Mouse (Mus musculus) heart, postnatal 0 days (tissue): ENCODE data around the gene Jmjd1c. TPM values are rescaled to one million over a fixed set of nuclear protein-coding genes. Genes with fewer than 3 reads are reported as not detected.

ENCODE experiments used
- ATAC-seq: fragments of 200-750 bp; cut with Nextera tagmentation; 2 replicates; pipeline ENCODE4 v1.8.0; 2017; ENCODE audit warnings: low read depth, moderate number of reproducible peaks, moderate library complexity; ENCODE audit not compliant: insufficient read depth
- DNase-seq: peaks from one replicate; pipeline ENCODE4 v3.0.0-alpha.2; 2016; ENCODE audit warnings: low spot score
- H3K27ac ChIP-seq: fragments of 300-500 bp; sonication (generic); 2 replicates; pipeline ENCODE4 v1.5.1; 2014; ENCODE audit warnings: low read depth, mild to moderate bottlenecking
- H3K27me3 ChIP-seq: fragments of 300-500 bp; sonication (generic); 2 replicates; pipeline ENCODE4 v1.6.1; 2014; ENCODE audit warnings: low read length, mixed read lengths; ENCODE audit not compliant: control insufficient read depth, insufficient read depth
- H3K36me3 ChIP-seq: fragments of 300-500 bp; sonication (generic); replicated peaks from 2 replicates; pipeline ENCODE4 v1.6.1; 2014; ENCODE audit warnings: low read length, mixed read lengths; ENCODE audit not compliant: control insufficient read depth, insufficient read depth
- H3K4me1 ChIP-seq: fragments of 300-500 bp; sonication (generic); 2 replicates; pipeline ENCODE4 v1.6.1; 2014; ENCODE audit warnings: antibody characterized with exemption; ENCODE audit not compliant: control insufficient read depth, insufficient read depth
- H3K4me2 ChIP-seq: fragments of 300-500 bp; sonication (generic); 2 replicates; pipeline ENCODE4 v1.6.1; 2014; ENCODE audit warnings: low read depth, mild to moderate bottlenecking, low read length, moderate library complexity
- H3K4me3 ChIP-seq: fragments of 300-500 bp; sonication (generic); 2 replicates; pipeline ENCODE4 v1.5.1; 2014; ENCODE audit warnings: low read depth, low read length
- H3K9ac ChIP-seq: fragments of 300-500 bp; sonication (generic); replicated peaks from 2 replicates; pipeline ENCODE4 v1.6.1; 2014; ENCODE audit warnings: low read depth, low read length, mixed read lengths
- H3K9me3 ChIP-seq: fragments of 300-500 bp; sonication (generic); replicated peaks from 2 replicates; pipeline ENCODE4 v1.6.1; 2016; ENCODE audit warnings: low read length; ENCODE audit not compliant: control insufficient read depth
- CTCF ChIP-seq: IDR thresholded peaks from 2 replicates; pipeline ENCODE4 v1.5.1; 2016; ENCODE audit warnings: antibody characterized with exemption, control low read depth, low read depth
- EP300 ChIP-seq: IDR thresholded peaks from 2 replicates; pipeline ENCODE4 v1.6.1; 2016; ENCODE audit warnings: antibody characterized with exemption, low read depth
- whole genome bisulfite sequencing: fragments of 180-500 bp; shearing (Covaris S2); extraction: QIAGEN DNeasy Blood & Tissue Kit; methylation state at CpG from one replicate; pipeline ENCODE4 v1.1.7; 2014; 5-methylcytosine and 5-hydroxymethylcytosine counted together
- polyA plus RNA-seq: library from polyadenylated mRNA; unstranded; fragments of >200 nt; fragmentation: Nextera tagmentation; extraction: Ambion mirVana; gene quantifications from 2 replicates; pipeline ENCODE4 v1.2.1, GENCODE M21; 2015
- total RNA-seq: library from RNA; depleted of rRNA; stranded (reverse); fragments of >200 nt; gene quantifications from 2 replicates; pipeline ENCODE4 v1.2.3, GENCODE M21; 2014; ENCODE audit warnings: low replicate concordance

Jmjd1c gene
- total and polyA plus RNA-seq, 2 experiments from 2014 or later: 28.1 to 42.4 TPM

DNA sequence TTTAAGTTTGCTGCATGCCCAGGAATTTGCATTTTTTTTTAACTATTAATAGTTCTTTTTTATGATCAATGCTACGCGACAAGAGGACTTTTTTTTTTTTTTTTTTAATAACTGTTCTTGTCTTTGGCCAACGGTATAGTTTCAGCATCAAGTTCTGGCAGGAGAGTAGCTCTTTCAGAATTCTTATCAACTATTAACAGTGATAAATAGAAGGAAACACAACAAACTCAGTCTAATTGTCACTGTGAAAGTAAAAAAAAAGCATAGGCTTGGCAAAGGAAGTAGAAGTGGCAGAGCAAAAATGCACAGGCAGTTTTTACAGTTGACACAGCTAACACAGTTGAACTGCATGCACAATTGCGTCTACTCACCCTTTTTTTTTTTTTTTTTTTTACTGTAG is 81.5 kb downstream of the Jmjd1c start:
- 39% methylated on average over 4 of the region's 4 CpGs for WGBS
- H3K9ac ChIP-seq: no peak overlapping the region
- ATAC-seq (no peak), DNase-seq (no peak)
- TF ChIP-seq CTCF (no peak), EP300 (no peak)
- H3K36me3 ChIP-seq: no peaks in the 10 kb centered on the region
- H3K4me3 ChIP-seq: no peak overlapping the region
- H3K27ac ChIP-seq: no peak overlapping the region
- H3K9me3 ChIP-seq: no peaks in the 10 kb centered on the region
- H3K4me2 ChIP-seq: no peak overlapping the region
- H3K27me3 ChIP-seq: no peaks in the 10 kb centered on the region
- 0 out of 2 replicates have a peak, but pooled peaks cover 9% of the 10 kb centered on the region for H3K4me1 ChIP-seq

DNA sequence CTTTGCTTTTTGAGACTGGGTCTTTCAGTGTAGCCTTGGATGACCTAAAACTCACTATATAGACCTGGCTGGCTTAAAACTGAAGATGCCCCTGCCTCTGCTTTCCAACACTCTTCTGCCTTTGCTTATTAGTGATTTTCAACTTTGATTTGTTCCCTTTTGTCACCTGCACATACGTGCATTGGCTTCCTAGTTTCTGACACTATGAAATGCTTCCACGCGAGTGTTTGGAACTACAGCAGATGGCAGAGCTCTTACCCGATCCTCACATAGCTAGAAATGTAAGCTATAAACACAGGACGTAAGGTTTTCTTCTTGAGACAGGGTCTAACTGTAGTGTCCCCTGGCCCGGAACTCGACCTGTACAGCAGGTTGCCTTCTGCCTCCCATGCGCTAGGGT is 84.1 kb downstream of the Jmjd1c start:
- H3K27ac ChIP-seq: no peak overlapping the region
- no peaks in the 10 kb centered on the region for H3K36me3 ChIP-seq
- TF ChIP-seq CTCF: no peak
- TF ChIP-seq EP300: no peak
- H3K4me2 ChIP-seq: no peak overlapping the region
- DNase-seq (no peak), ATAC-seq (no peak)
- H3K4me1 ChIP-seq: peaks cover 15% of the 10 kb centered on the region
- H3K27me3 ChIP-seq: no peaks in the 10 kb centered on the region
- no peak overlapping the region for H3K4me3 ChIP-seq
- H3K9me3 ChIP-seq: no peaks in the 10 kb centered on the region
- no peak overlapping the region for H3K9ac ChIP-seq
- WGBS: 93% methylated on average over 8 of the region's 8 CpGs

DNA sequence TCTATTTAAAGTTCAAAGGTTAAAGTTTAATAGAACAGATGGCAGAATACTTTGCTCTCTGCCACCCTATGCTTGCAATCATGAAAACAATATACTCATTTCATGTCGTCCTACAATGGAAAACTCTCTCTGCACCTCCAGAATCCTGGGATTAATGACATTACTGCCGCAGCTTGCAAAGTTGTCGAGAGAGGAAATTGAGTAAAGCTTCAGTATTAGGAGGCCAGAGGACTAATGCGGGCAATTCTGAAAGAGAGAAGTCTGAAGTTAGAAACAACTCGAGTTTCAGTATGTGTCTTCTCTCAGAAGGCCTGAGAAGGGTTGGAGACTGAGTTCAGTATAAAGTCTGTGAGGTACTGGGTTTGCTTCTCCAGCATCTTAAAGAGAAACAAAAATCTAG is 84.9 kb downstream of the Jmjd1c start:
- Histone ChIP-seq H3K4me3 (no peak overlapping the region), H3K9ac (no peak overlapping the region), H3K27ac (no peak overlapping the region), H3K4me2 (no peak overlapping the region), H3K27me3 (no peaks in the 10 kb centered on the region), H3K4me1 (peaks cover 15% of the 10 kb centered on the region), H3K9me3 (no peaks in the 10 kb centered on the region), H3K36me3 (no peaks in the 10 kb centered on the region)
- TF ChIP-seq EP300 (no peak), CTCF (no peak)
- ATAC-seq (no peak), DNase-seq (no peak)
- WGBS: 70% methylated on average over 5 of the region's 5 CpGs

DNA sequence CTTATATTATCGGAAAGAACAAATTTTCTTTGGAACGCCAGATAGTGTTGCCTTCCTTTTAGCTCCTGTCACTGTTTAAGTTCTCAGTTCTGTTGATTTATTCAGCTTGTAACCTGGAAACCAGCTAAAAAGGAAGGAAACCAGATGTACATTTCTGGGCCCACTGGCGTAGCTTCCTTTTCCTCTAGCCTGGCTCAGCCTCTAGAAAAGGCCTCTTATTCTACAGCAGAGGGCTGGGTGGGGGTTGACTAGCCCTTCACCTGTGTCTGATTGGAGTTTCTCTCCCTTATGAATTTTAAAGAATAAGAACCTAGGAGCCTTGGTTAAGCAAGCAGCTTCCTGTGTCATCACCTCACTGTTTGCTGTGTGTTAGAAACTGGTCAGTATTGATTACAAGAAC is 86.7 kb downstream of the Jmjd1c start:
- TF ChIP-seq EP300 (no peak), CTCF (no peak)
- H3K4me3 ChIP-seq: no peak overlapping the region
- H3K4me1 ChIP-seq: peaks cover 8% of the 10 kb centered on the region
- no peaks in the 10 kb centered on the region for H3K27me3 ChIP-seq
- H3K4me2 ChIP-seq: no peak overlapping the region; the same call in 1 of the 2 replicates
- peak overlapping the region; percentile 43 for H3K27ac ChIP-seq
- ATAC-seq (no peak), DNase-seq (peak; percentile 35)
- no peak overlapping the region for H3K9ac ChIP-seq
- no peaks in the 10 kb centered on the region for H3K36me3 ChIP-seq
- H3K9me3 ChIP-seq: no peaks in the 10 kb centered on the region
- 59% methylated on average over 3 of the region's 3 CpGs for WGBS

DNA sequence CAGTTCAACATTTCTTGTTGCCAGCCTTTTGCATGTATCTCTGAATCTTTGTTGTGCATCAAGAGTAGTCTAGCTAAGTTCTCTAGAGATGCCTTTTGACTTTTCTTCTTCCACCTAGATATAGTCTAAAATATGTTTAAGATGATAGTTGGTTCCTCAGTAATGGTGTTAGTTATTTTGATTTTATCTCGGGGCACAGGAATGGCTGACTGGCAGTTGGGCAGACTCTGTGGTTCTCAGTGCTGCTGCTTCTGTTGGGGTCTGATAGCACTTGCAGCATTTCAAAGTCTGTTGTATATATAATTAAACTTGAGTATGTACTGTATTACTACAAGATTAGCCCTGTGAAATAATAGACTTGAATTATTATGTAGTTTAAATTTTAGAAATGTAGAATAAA is 87.2 kb downstream of the Jmjd1c start:
- 19% methylated on average over 1 of the region's 1 CpGs for WGBS
- Histone ChIP-seq H3K27ac (peak overlapping the region; percentile 43), H3K4me3 (no peak overlapping the region)

DNA sequence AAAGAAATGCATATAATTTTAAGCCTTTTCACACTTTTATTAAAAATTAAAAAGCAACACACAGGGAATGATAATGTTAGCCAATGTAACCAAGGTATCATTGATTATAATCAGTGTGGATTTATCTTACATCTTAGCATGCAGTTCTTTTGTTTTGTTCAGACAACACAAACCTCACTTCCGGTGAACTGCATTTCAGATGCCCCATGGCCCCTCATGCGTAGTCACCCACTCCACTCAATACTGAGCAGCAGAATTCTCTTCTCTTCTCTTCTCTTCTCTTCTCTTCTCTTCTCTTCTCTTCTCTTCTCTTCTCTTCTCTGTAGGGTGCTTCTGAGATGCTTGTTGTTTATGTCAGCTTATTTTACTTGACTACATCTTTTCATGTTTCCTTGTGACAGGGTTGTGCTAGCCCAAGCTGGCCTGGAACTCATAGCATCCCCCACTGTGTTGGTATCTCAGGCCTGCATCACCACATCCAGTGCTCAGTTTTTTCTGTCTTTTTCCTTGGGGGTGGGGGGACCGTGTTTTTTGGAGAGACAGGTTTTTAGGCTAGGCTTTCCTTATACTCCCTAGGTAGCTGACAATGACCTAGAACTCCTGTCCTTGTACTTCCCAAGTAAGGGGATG is 88.6 kb downstream of the Jmjd1c start:
- ATAC-seq (no peak), DNase-seq (no peak)
- 63% methylated on average over 3 of the region's 3 CpGs for WGBS
- Histone ChIP-seq H3K4me2 (no peak overlapping the region), H3K4me1 (peaks cover 19% of the 10 kb centered on the region), H3K9me3 (no peaks in the 10 kb centered on the region), H3K27ac (peak overlapping the region; percentile 61; the same call in 1 of the 2 replicates), H3K27me3 (no peaks in the 10 kb centered on the region), H3K9ac (no peak overlapping the region), H3K4me3 (no peak overlapping the region), H3K36me3 (no peaks in the 10 kb centered on the region)
- no peak for TF ChIP-seq CTCF
- no peak for TF ChIP-seq EP300

More for the DNA sequence above, 87.2 kb downstream of the Jmjd1c start:
- Histone ChIP-seq H3K9me3 (no peaks in the 10 kb centered on the region), H3K4me1 (peaks cover 12% of the 10 kb centered on the region), H3K9ac (no peak overlapping the region), H3K27me3 (no peaks in the 10 kb centered on the region), H3K36me3 (no peaks in the 10 kb centered on the region), H3K4me2 (no peak overlapping the region)
- TF ChIP-seq EP300 (no peak), CTCF (no peak)
- DNase-seq (no peak), ATAC-seq (no peak)
